ENCODE assay signal across 20 mouse cellular contexts in genomic region chr11:57973913-57974234, GRCm38 (mm10). TPM values are rescaled to one million over a fixed set of nuclear protein-coding genes. Genes with fewer than 3 reads are reported as not detected.
A peak's percentile ranks its signal among the peaks of the same experiment; 100 is the strongest.
DNase-seq lines count a peak whose midpoint lies in the region; ATAC-seq and TF ChIP-seq lines count a peak whose summit lies in the region.
"Had no signal": no experiment of that assay in that cellular context is flagged by ENCODE, and none has a peak within 500 bp of the region (broad histone marks: within the 10 kb centered on the region; RNA-seq: fewer than 3 reads in every experiment).

No protein-coding gene starts in this region.

- H3K4me1 ChIP-seq in hindbrain, embryonic 13.5 days (replicated peaks), result no peaks in the 10 kb centered on the region
- H3K4me1 ChIP-seq in hindbrain, embryonic 12.5 days, result no peaks in the 10 kb centered on the region
- peaks cover 3% of the 10 kb centered on the region; the same call in 1 of the 2 replicates for H3K4me1 ChIP-seq in lung, embryonic 14.5 days (ENCODE audit: insufficient read depth)
- peaks cover 44% of the 10 kb centered on the region for H3K4me1 ChIP-seq in liver, embryonic 15.5 days (replicated peaks)
- H3K4me1 ChIP-seq in stomach, embryonic 15.5 days, result peaks cover 7% of the 10 kb centered on the region
- peaks cover 6% of the 10 kb centered on the region for H3K4me1 ChIP-seq in limb, embryonic 10.5 days
- H3K4me1 ChIP-seq: midbrain, embryonic 13.5 days; neural tube, embryonic 13.5 days had no signal

- no peak overlapping the region for H3K4me2 ChIP-seq in hindbrain, embryonic 13.5 days
- no peak overlapping the region for H3K4me2 ChIP-seq in hindbrain, embryonic 12.5 days (replicated peaks)
- peak overlapping the region; percentile 25; the same call in 1 of the 2 replicates for H3K4me2 ChIP-seq in lung, embryonic 14.5 days
- no peak overlapping the region for H3K4me2 ChIP-seq in liver, embryonic 15.5 days
- peak overlapping the region; percentile 29; the same call in 1 of the 2 replicates for H3K4me2 ChIP-seq in stomach, embryonic 15.5 days
- H3K4me2 ChIP-seq: embryonic facial prominence, embryonic 13.5 days; limb, embryonic 13.5 days; midbrain, embryonic 13.5 days; neural tube, embryonic 13.5 days had no signal

- 0 out of 2 replicates have a peak overlapping the region, but pooled peaks have one; percentile 4 for H3K9ac ChIP-seq in hindbrain, embryonic 13.5 days
- H3K9ac ChIP-seq in hindbrain, embryonic 12.5 days, result no peak overlapping the region
- H3K9ac ChIP-seq in lung, embryonic 14.5 days, result no peak overlapping the region
- no peak overlapping the region for H3K9ac ChIP-seq in liver, embryonic 15.5 days
- H3K9ac ChIP-seq in stomach, embryonic 15.5 days, result no peak overlapping the region
- H3K9ac ChIP-seq: embryonic facial prominence, embryonic 13.5 days; forebrain, postnatal 0 days; limb, embryonic 13.5 days; midbrain, embryonic 13.5 days; neural tube, embryonic 13.5 days had no signal

- H3K9me3 ChIP-seq in hindbrain, embryonic 13.5 days, result no peaks in the 10 kb centered on the region
- no peaks in the 10 kb centered on the region for H3K9me3 ChIP-seq in hindbrain, embryonic 12.5 days (replicated peaks)
- no peaks in the 10 kb centered on the region for H3K9me3 ChIP-seq in lung, embryonic 14.5 days (ENCODE audit: low read depth, low read length)
- no peaks in the 10 kb centered on the region for H3K9me3 ChIP-seq in liver, embryonic 15.5 days (replicated peaks)
- H3K9me3 ChIP-seq in stomach, embryonic 15.5 days, result no peaks in the 10 kb centered on the region
- H3K9me3 ChIP-seq in limb, embryonic 10.5 days (replicated peaks), result no peaks in the 10 kb centered on the region
- H3K9me3 ChIP-seq: embryonic facial prominence, embryonic 13.5 days; forebrain, embryonic 10.5 days; limb, embryonic 13.5 days; midbrain, embryonic 13.5 days; neural tube, embryonic 13.5 days had no signal

- ATAC-seq in hindbrain, embryonic 13.5 days (ENCODE audit: low FRiP score), result no peak
- ATAC-seq in hindbrain, embryonic 12.5 days (ENCODE audit: low FRiP score), result no peak
- ATAC-seq in lung, embryonic 14.5 days (ENCODE audit: insufficient read depth), result peak; percentile 43; the same call in 1 of the 2 replicates
- ATAC-seq in liver, embryonic 15.5 days (ENCODE audit: insufficient read depth), result peak; percentile 37; the same call in 1 of the 2 replicates
- no peak for ATAC-seq in stomach, embryonic 15.5 days (ENCODE audit: insufficient read depth, low FRiP score, low read depth)
- ATAC-seq in frontal cortex, adult (ENCODE audit: low TSS enrichment), result no peak
- ATAC-seq: forebrain, postnatal 0 days; midbrain, embryonic 13.5 days; Patski had no signal

- H3K27me3 ChIP-seq in hindbrain, embryonic 13.5 days, result no peaks in the 10 kb centered on the region
- H3K27me3 ChIP-seq in hindbrain, embryonic 12.5 days, result no peaks in the 10 kb centered on the region
- no peaks in the 10 kb centered on the region for H3K27me3 ChIP-seq in lung, embryonic 14.5 days (ENCODE audit: insufficient read depth, low read length)
- H3K27me3 ChIP-seq in liver, embryonic 15.5 days, result peaks cover 7% of the 10 kb centered on the region; the same call in 1 of the 2 replicates
- H3K27me3 ChIP-seq in stomach, embryonic 15.5 days (replicated peaks), result no peaks in the 10 kb centered on the region
- no peaks in the 10 kb centered on the region for H3K27me3 ChIP-seq in limb, embryonic 10.5 days (ENCODE audit: low read depth, poor library complexity, severe bottlenecking)
- H3K27me3 ChIP-seq: embryonic facial prominence, embryonic 13.5 days; limb, embryonic 13.5 days; midbrain, embryonic 13.5 days; neural tube, embryonic 13.5 days; Patski had no signal

- TF ChIP-seq CTCF in lung, embryonic 14.5 days (IDR thresholded peaks at IDR 0.05; ENCODE audit: low read depth), result peak; percentile 19; the same call in 1 of the 2 replicates

- H3K36me3 ChIP-seq in hindbrain, embryonic 13.5 days, result no peaks in the 10 kb centered on the region
- no peaks in the 10 kb centered on the region for H3K36me3 ChIP-seq in hindbrain, embryonic 12.5 days
- H3K36me3 ChIP-seq in lung, embryonic 14.5 days (ENCODE audit: insufficient read depth), result no peaks in the 10 kb centered on the region
- H3K36me3 ChIP-seq in liver, embryonic 15.5 days (replicated peaks), result no peaks in the 10 kb centered on the region
- no peaks in the 10 kb centered on the region for H3K36me3 ChIP-seq in stomach, embryonic 15.5 days
- H3K36me3 ChIP-seq in limb, embryonic 10.5 days, result no peaks in the 10 kb centered on the region
- H3K36me3 ChIP-seq: embryonic facial prominence, embryonic 13.5 days; forebrain, embryonic 10.5 days; limb, embryonic 13.5 days; midbrain, embryonic 13.5 days; neural tube, embryonic 13.5 days had no signal

- WGBS in hindbrain, embryonic 13.5 days, result 76% methylated on average over 9 of the region's 9 CpGs
- WGBS in hindbrain, embryonic 12.5 days, result 72% methylated on average over 9 of the region's 9 CpGs
- 42% methylated on average over 9 of the region's 9 CpGs for WGBS in lung, embryonic 14.5 days
- 45% methylated on average over 9 of the region's 9 CpGs for WGBS in liver, embryonic 15.5 days (ENCODE audit: insufficient replicate concordance)
- 50% methylated on average over 9 of the region's 9 CpGs for WGBS in stomach, embryonic 15.5 days
- WGBS in limb, embryonic 10.5 days, result 62% methylated on average over 9 of the region's 9 CpGs

- DNase-seq in lung, embryonic 14.5 days, result no peak
- DNase-seq in lung, postnatal 14 days, result no peak
- no peak for DNase-seq in limb, embryonic 10.5 days (ENCODE audit: low spot score)
- DNase-seq: forebrain, postnatal 0 days; layer of hippocampus, adult 9-11 months; thymus, adult 2 months; thymus, postnatal 36 days had no signal

- no peak overlapping the region for H3K4me3 ChIP-seq in hindbrain, embryonic 13.5 days
- no peak overlapping the region for H3K4me3 ChIP-seq in hindbrain, embryonic 12.5 days
- no peak overlapping the region for H3K4me3 ChIP-seq in lung, embryonic 14.5 days (ENCODE audit: low read depth, low read length)
- H3K4me3 ChIP-seq in liver, embryonic 15.5 days (replicated peaks), result no peak overlapping the region
- no peak overlapping the region for H3K4me3 ChIP-seq in stomach, embryonic 15.5 days (replicated peaks)
- H3K4me3 ChIP-seq in limb, embryonic 10.5 days, result no peak overlapping the region
- H3K4me3 ChIP-seq: embryonic facial prominence, embryonic 13.5 days; forebrain, embryonic 10.5 days; left cerebral cortex, adult 2 months; limb, embryonic 13.5 days; midbrain, embryonic 13.5 days; neural tube, embryonic 13.5 days had no signal

- H3K27ac ChIP-seq in hindbrain, embryonic 13.5 days, result no peak overlapping the region
- H3K27ac ChIP-seq in hindbrain, embryonic 12.5 days, result no peak overlapping the region
- H3K27ac ChIP-seq in lung, embryonic 14.5 days (ENCODE audit: low read depth), result no peak overlapping the region
- peak overlapping the region; percentile 70 for H3K27ac ChIP-seq in liver, embryonic 15.5 days (replicated peaks)
- no peak overlapping the region for H3K27ac ChIP-seq in stomach, embryonic 15.5 days
- H3K27ac ChIP-seq in limb, embryonic 10.5 days, result no peak overlapping the region
- H3K27ac ChIP-seq: embryonic facial prominence, embryonic 13.5 days; forebrain, embryonic 10.5 days; left cerebral cortex, adult 2 months; limb, embryonic 13.5 days; macrophage; midbrain, embryonic 13.5 days; neural tube, embryonic 13.5 days had no signal

RNA-seq across cellular contexts. Expression of gene Larp1, which starts 35.0 kb away (rescaled TPM):
- polyA plus RNA-seq in hindbrain, embryonic 13.5 days (2015; fragmentation: Nextera tagmentation; extraction: Ambion mirVana), result 16.4 and 17.4 TPM in 2 replicates
- polyA plus RNA-seq in hindbrain, embryonic 12.5 days (2016; fragmentation: Nextera tagmentation; extraction: Ambion mirVana), result 18.5 and 19.0 TPM in 2 replicates
- 24.7 and 26.9 TPM in 2 replicates for polyA plus RNA-seq in lung, embryonic 14.5 days (2014; fragmentation: Nextera tagmentation; extraction: Ambion mirVana)
- 17.3 and 19.8 TPM in 2 replicates for polyA plus RNA-seq in liver, embryonic 15.5 days (2015; fragmentation: Nextera tagmentation; extraction: Ambion mirVana)
- polyA plus RNA-seq in stomach, embryonic 15.5 days (2015; fragmentation: Nextera tagmentation; extraction: Ambion mirVana), result 25.6 and 27.4 TPM in 2 replicates
- 20.0 and 22.6 TPM in 2 replicates for polyA plus RNA-seq in limb, embryonic 10.5 days (2016; fragmentation: Nextera tagmentation; extraction: Ambion mirVana)

Comparison
In these comparisons a context has a peak if more than half of its experiments do, and no peak if none do; other contexts are left out.
1. ATAC-seq: peak in lung, embryonic 14.5 days (single experiment) and liver, embryonic 15.5 days (single experiment); none in hindbrain, embryonic 13.5 days (single experiment), hindbrain, embryonic 12.5 days (single experiment), stomach, embryonic 15.5 days (single experiment) and frontal cortex, adult (single experiment).
2. H3K4me2 ChIP-seq: peak in lung, embryonic 14.5 days (single experiment) and stomach, embryonic 15.5 days (single experiment); none in hindbrain, embryonic 13.5 days (single experiment), hindbrain, embryonic 12.5 days (single experiment) and liver, embryonic 15.5 days (single experiment).